Mouse (Mus musculus): Measurements from ENCODE around the gene Ccdc191.

Ccdc191 gene

GRCm38 (mm10) chr16:43889208-43890004, at the start of gene Ccdc191:
TSS of gene Ccdc191 (plus strand) at chr16:43889800.
- DNase-seq (ENCODE audit: low read depth, low spot score) = peak; percentile 100

DNA sequence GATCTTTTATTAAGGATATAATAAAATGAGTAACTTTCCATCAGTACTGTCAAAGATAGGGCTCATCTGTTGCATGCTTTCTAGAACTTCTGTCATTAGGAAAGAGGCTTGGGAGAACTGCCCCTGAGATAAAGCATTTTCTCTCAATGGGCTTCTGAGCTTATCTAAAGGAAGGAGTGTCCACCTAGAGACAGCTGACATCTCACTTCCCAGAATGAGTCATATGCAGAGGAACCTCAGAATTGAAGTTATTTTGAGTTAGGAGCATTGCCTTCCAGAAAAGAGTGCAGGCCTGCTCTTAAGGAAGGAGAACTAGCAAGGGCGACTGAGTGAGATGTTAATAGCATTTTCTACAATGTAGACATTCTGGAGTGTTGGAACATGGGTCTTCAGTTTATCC, 48.4 kb upstream of the Ccdc191 start:
- peak; percentile 42 for DNase-seq (ENCODE audit: low read depth, low spot score)

DNA sequence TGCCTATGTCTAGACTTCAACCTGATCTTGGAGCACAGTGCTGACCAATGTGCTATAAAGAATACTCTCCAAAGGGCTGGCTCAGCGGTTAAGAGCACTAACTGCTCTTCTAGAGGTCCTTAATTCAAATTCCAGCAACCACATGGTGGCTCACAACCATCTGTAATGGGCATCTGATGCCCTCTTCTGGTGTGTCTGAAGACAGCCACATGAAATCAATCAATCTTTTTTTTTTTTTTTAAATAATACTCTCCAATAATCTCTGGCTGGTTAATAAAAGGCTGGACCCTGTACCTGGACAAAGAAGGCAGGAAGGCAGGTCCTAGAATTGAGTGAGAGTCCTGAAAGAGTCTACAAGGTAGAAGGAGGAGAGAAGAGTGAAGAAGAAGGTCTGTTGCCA, 39.8 kb upstream of the Ccdc191 start:
- DNase-seq (ENCODE audit: low read depth, low spot score) = no peak

GRCm38 (mm10) chr16:43858941-43859476, 30.6 kb upstream of the Ccdc191 start:
- no peak for DNase-seq (ENCODE audit: low read depth, low spot score)

DNA sequence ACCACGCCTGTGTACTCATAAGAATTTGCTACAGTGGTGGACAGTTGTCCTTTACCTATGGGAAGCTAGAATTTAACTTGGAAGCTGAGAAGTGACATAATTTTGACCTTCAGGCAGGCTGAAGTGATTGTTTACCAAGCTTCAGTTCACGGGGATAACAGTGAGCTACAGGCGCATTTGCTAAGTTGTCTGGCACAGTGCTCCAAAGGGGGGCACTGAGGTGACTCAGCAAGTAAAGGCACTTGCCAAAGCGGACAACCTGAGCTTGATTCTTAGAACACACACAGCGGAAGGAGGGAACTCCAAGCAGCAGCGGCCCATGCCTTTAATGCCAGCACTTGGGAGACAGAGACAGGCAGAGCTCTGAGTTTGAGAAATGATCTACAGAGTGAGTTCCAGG, 29.0 kb upstream of the Ccdc191 start:
- DNase-seq (ENCODE audit: low read depth, low spot score) = no peak

DNA sequence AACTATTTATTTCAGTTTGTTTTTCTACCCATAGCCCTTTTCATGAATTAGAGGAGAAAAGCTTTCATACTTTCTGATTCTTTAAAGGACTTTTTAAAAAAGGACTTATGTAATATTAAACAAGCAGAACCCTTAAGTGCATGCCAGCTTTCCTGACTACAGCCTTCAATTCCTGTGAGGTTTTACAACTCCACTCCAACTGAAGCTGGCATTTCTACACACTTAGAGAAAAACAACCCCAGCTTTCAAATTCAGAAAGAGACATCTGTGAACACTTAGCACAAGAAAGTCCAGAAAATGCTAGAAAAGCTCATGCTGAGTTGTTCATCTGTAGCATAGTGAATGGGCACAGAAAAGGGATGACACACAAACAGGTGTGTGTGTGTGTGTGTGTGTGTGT, 19.8 kb upstream of the Ccdc191 start:
- no peak for DNase-seq (ENCODE audit: low read depth, low spot score)

DNA sequence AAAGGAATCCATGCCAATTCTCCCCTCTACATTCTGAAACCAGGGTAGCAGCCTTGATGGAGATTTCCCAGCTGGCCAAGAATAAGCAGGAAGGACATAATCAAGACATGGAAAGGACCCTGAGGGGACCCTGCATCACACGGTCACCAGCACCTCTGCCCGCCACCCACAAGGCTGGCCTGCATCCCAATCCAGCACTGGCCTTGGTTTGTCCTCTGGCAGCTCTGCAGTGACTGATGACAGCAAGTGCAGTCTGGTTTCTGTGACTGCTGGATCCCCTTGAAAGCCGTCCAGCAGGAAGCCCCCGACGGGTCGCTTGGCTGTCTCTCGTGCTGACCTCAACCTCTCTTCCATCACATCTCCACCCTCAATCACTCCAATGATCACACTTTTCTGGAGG, 18.2 kb upstream of the Ccdc191 start:
- DNase-seq (ENCODE audit: low read depth, low spot score) = no peak

DNA sequence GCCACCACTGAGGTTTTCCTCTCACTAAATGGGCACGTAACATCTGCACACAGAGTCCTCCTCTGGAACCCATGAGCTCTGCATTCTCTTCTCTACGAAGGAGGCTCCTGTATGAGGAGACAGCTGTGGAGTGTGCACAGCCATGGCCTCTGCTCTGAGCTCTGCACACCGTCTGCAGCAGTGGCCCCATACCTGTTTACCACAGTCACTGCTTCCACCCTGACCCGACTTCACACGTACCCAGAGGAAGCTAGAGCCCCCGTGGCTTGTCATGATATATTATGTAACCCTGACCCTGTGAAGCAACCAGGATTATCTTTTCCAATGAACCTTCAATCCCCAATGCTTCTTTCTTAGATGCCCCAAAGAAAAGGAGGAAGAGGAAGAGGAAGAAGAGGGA, 9.8 kb upstream of the Ccdc191 start:
- DNase-seq (ENCODE audit: low read depth, low spot score) = no peak

- peak; percentile 47 for DNase-seq (ENCODE audit: low read depth, low spot score)
These were observed 8.0 kb upstream of the Ccdc191 start for GRCm38 (mm10) chr16:43881636-43882035.

- peak; percentile 32 for DNase-seq (ENCODE audit: low read depth, low spot score)
These were observed 7.3 kb upstream of the Ccdc191 start for GRCm38 (mm10) chr16:43882329-43882728.

- DNase-seq (ENCODE audit: low read depth, low spot score) = no peak
These were observed 371 bp downstream of the Ccdc191 start for GRCm38 (mm10) chr16:43890005-43890336.

DNA sequence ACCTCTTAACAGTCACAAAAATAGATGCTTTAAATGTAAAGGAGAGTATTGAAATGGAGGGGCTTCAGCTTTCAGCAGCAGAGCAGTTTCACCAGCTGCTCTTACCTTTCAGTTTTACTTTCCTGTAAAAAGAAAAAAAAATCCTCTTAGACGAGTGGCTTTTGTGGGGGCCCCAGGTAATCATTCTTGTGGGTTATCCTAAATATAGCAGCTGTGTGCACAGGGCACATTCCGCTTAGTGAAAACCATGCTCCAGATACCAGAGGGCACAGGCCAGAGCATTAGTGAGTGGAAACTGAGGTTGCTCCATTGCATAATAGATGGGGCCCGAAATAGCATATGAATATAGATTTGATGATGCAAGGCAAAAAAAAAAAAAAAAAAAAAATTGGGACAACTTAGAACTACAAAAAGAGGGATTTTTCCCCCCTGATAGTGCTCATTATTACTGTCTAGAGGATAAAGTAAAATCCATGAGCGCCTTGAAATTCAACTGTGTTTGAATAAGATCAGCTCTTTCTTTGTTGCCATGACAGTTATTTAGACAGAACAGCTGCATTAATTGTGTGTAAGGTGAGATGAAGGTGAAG, 1.2 kb downstream of the Ccdc191 start:
- DNase-seq (ENCODE audit: low read depth, low spot score) = no peak

GRCm38 (mm10) chr16:43894501-43894900, 4.9 kb downstream of the Ccdc191 start:
- no peak for DNase-seq (ENCODE audit: low read depth, low spot score)

GRCm38 (mm10) chr16:43900138-43900537, 10.5 kb downstream of the Ccdc191 start:
- no peak for DNase-seq (ENCODE audit: low read depth, low spot score)

DNA sequence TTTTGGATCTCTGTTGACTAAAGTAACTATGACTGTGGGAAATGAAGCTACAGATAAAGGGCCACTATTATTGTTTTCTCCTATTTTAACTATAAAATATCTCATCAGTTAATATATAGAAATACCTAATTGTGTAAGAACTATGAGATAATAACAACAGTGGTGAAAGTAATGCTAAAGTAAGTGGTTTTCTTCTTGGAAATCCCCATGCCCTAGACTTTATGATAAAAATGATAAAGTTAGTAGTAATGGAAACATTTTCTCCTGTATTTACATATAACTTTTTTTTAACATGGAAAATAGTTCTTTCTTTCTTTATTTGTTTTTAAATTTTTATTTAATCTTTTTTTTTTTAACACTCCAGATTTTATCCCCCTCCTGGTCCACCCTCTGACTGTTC, 11.0 kb downstream of the Ccdc191 start:
- no peak for DNase-seq (ENCODE audit: low read depth, low spot score)

GRCm38 (mm10) chr16:43908881-43909280, 19.3 kb downstream of the Ccdc191 start:
- peak; percentile 40 for DNase-seq (ENCODE audit: low read depth, low spot score)

DNA sequence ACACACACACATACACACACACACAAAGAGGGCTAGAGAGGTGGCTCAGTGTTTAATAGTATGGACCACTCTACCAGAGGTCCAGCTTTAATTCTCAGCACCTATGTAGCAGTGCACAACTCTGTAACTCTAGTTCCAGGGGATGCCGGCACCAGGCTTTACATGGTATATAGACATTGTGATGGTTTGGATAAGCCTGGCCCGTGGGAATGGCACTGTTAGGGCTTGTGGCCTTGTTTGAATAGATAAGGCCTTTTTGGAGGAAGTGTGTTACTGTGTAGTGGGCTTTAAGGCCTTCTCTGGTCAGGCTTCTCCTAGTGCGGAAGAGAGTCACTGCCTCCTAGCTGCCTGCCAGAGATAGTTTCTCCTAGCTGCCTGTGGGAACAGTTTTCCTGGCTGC, 29.3 kb downstream of the Ccdc191 start:
- DNase-seq (ENCODE audit: low read depth, low spot score) = no peak

DNA sequence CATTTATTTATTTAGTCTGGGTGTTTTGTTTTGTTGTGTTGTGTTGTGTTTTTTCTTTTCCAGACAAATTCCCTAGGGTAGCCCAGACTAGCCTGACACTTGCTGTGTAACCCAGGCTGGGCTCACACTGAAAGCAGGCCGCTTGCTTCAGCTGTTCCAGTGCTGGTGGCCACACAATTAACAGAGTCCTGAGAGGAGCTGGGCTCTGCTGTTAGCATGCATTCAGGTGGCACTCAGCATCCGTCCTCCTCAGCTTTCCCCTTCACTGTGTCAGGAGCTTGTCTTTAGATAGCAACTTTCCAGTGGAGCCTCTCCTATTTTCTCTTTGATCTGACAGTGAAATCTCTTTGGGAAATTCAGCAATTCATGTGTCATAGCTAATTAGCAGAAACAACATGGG, 32.4 kb downstream of the Ccdc191 start:
- DNase-seq (ENCODE audit: low read depth, low spot score) = no peak

- no peak for DNase-seq (ENCODE audit: low read depth, low spot score)
These were observed 33.0 kb downstream of the Ccdc191 start for GRCm38 (mm10) chr16:43922630-43923029.

- DNase-seq (ENCODE audit: low read depth, low spot score) = no peak
These were observed 35.5 kb downstream of the Ccdc191 start for GRCm38 (mm10) chr16:43925001-43925558.

DNA sequence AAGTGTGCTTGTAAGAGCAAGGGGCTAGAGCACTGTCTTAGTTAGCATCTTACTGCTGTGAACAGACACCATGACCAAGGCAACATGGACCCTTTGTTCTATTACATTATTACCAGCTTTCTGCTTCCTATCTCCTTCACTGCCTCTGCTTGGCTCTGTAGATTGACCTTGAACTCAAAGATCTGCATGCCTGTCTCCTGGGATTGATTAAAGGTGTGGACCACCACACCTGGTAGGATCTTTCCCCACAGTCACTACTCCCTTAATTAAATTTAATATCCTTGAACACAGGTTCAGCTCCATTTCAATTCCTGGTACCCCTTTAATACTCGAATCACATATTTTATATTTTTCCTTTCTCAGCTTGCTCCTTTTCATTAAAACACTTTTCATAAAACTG, 36.2 kb downstream of the Ccdc191 start:
- DNase-seq (ENCODE audit: low read depth, low spot score) = no peak

DNA sequence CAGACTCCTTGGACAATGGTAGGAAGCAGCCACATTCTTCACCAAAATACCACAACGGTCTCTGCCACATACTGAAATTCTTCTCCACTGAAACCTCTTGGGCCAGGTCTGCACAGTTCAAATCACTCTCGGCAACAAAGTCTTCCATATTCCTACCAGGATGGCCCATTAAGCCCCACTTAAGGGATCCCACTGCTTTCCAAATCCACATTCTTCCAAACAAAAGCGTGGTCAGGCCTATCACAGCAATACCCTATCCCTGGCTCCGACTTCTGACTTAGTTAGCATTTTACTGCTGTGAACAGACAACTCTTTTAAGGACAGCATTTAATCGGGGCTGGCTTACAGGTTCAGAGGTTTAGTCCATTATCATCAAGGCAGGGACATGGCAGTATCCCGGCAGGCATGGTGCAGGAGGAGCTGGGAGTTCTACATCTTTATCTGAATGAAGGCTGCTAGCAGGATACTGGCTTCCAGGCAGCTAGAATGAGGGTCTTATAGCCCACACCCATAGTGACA, 36.8 kb downstream of the Ccdc191 start, which contains the start of gene Qtrt2:
Gene Qtrt2 (minus strand): TSS at position 469 of the 519 bp plus-strand sequence.
- DNase-seq (ENCODE audit: low read depth, low spot score) = no peak

GRCm38 (mm10) chr16:43930577-43930976, 41.0 kb downstream of the Ccdc191 start:
- no peak for DNase-seq (ENCODE audit: low read depth, low spot score)

Measured in 3T3-L1 (cell line).